Mouse (Mus musculus): ENCODE data around the gene 1810009A15Rik. TPM values are rescaled to one million over a fixed set of nuclear protein-coding genes. Genes with fewer than 3 reads are reported as not detected.
"Not testable (repeated sequence)": the region's sequence is repeated elsewhere in the genome, so short reads cannot be mapped to it uniquely, and the experiment has no call there.

The 1810009A15Rik gene
- polyA plus RNA-seq, 1 experiment from 2014 or later, result 35.4 TPM

DNA sequence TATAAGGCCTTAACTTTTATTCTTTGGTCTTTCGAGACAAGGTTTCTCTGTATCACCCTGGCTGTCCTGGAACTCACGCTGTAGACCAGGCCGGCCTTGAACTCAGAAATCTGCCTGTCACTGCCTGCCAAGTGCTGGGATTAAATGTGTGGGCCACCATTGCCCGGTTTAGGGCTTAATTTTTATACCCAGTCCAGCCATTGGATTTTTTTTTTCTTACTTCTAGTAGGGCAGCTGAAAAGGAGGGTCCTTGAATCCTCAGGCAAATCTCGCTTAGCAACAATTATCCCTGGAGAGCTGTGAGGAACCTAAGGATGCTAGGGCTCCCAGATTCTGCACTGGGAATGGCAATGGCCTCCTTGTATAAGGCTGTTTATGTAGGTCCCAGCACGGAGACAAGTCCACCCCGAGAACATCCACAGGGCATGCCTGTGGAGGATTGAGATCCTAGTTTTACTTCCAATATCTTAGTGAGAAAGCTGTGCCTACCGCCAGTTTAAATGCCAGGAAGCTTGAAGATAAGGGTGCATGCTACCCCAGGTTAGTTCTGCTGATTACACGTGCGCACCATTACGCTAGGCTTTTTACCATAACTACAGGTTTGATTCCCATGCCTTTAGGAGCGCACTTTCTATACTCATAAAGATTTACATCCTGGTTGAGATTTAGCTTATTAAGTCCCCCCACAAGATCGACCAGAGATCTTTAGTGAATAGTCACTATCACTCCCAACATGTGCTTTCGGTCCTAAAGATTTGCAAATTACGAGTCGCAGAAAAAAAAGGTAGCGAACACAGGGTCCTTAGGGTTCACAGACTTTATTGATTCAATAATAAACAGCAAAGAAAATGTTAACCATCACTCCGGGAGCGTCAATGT lies 829 bp upstream of the 1810009A15Rik start:
- peak overlapping the region; percentile 88; the same call in 1 of the 2 replicates for H3K27ac ChIP-seq (ENCODE audit: low read length)
- no peaks in the 10 kb centered on the region for H3K27me3 ChIP-seq (ENCODE audit: control insufficient read depth, insufficient read depth, low read depth, low read length)
- H3K4me1 ChIP-seq (ENCODE audit: control insufficient read depth, insufficient read depth, low read length), result peaks cover 19% of the 10 kb centered on the region
- H3K4me3 ChIP-seq (ENCODE audit: low read depth, low read length), result peak overlapping the region; percentile 71
- peak overlapping the region; percentile 90 for H3K4me2 ChIP-seq (ENCODE audit: low read length)
- no peak for ATAC-seq
- WGBS, result 16% methylated on average over 19 of the region's 19 CpGs
- H3K9me3 ChIP-seq (replicated peaks; ENCODE audit: control insufficient read depth, low read length, poor library complexity, severe bottlenecking), result no peaks in the 10 kb centered on the region
- no peaks in the 10 kb centered on the region for H3K36me3 ChIP-seq (ENCODE audit: control insufficient read depth, insufficient read depth, low read length)
- peak overlapping the region; percentile 70 for H3K9ac ChIP-seq (ENCODE audit: low read depth, low read length)

DNA sequence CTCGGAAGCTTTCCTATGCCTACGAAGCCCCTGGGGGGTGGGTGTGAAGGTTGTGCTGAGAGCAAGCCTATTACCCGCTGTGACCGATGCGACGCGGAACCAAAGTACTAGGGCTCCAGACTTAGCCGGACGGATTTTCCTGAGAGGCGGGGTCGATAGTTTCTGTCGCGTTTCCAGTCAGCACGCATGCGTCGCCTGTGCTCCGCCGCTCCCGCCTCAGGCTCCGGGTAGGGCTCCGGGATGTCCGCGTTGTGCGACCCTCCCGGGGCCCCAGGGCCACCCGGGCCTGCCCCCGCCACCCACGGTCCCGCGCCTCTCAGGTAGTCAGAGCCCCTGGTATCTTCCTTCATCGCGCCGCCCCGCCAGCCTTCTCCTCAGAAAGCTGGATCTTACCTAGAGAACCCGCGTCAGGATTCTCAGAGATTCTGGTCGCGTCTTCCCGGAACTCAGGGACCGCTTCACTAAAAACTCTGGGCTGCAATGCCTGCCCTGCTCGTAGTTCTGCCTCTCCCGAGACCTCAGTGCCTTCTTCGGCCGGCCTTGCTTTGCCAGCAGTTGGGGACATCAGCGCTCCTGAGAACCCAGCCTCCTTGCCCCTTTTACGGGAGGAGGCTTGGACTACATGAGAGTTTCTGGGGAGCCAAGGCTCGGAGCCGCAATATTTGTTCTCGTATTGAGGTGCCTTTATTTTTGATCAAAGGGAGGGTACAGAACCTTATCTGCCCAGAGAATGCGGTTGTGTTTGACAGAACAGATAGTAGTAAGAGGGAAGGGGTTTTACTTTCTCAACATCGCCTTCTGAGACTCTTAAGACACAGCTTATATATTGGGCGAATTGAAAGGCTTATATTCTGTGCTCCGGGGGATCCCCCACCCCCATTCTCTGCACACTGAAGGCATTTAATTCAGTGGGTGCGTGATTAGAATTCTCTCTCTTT lies 4.4 kb downstream of the 1810009A15Rik start, which contains the start of gene Ints5:
Gene Ints5, plus strand, starts transcription at position 177 of the 938 bp plus-strand sequence.
- H3K9me3 ChIP-seq (replicated peaks; ENCODE audit: control insufficient read depth, low read length, poor library complexity, severe bottlenecking), result no peaks in the 10 kb centered on the region
- peaks cover 6% of the 10 kb centered on the region; the same call in 1 of the 2 replicates for H3K36me3 ChIP-seq (ENCODE audit: control insufficient read depth, insufficient read depth, low read length)
- peak within 1 kb of the TSS; percentile 95 for H3K9ac ChIP-seq (ENCODE audit: low read depth, low read length)
- peak within 1 kb of the TSS; percentile 89 for H3K27ac ChIP-seq (ENCODE audit: low read length)
- 3% methylated on average over 53 of the region's 54 CpGs for WGBS
- H3K4me3 ChIP-seq (ENCODE audit: low read depth, low read length), result peak within 1 kb of the TSS; percentile 88
- no peaks in the 10 kb centered on the region for H3K27me3 ChIP-seq (ENCODE audit: control insufficient read depth, insufficient read depth, low read depth, low read length)
- peak; percentile 49 for ATAC-seq
- peaks cover 26% of the 10 kb centered on the region for H3K4me1 ChIP-seq (ENCODE audit: control insufficient read depth, insufficient read depth, low read length)
- peak within 1 kb of the TSS; percentile 90 for H3K4me2 ChIP-seq (ENCODE audit: low read length)

DNA sequence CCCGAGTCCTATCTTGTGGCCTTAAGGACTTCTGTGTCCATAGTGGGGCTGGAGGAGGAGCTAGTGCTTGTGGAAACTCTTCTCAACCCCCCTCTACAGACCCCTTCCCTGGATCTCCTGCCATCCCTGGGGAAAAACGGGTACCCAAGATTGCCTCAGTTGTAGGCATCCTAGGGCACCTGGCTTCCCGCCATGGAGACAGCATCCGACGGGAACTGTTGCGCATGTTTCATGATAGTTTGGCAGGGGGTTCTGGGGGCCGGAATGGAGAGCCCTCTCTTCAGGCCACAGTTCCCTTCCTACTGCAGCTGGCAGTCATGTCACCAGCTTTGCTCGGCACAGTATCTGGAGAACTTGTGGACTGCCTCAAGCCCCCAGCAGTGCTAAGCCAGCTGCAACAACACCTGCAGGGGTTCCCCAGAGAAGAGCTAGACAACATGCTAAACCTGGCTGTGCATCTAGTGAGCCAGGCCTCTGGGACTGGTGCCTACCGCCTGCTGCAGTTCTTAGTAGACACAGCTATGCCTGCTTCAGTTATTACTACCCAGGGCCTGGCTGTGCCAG lies 6.8 kb downstream of the 1810009A15Rik start:
- Histone ChIP-seq H3K9ac (ENCODE audit: low read depth, low read length) (no peak overlapping the region), H3K4me1 (ENCODE audit: control insufficient read depth, insufficient read depth, low read length) (peaks cover 27% of the 10 kb centered on the region), H3K4me2 (ENCODE audit: low read length) (no peak overlapping the region), H3K36me3 (ENCODE audit: control insufficient read depth, insufficient read depth, low read length) (peaks cover 6% of the 10 kb centered on the region; the same call in 1 of the 2 replicates), H3K9me3 (replicated peaks; ENCODE audit: control insufficient read depth, low read length, poor library complexity, severe bottlenecking) (no peaks in the 10 kb centered on the region), H3K27ac (ENCODE audit: low read length) (no peak overlapping the region), H3K4me3 (ENCODE audit: low read depth, low read length) (no peak overlapping the region), H3K27me3 (ENCODE audit: control insufficient read depth, insufficient read depth, low read depth, low read length) (no peaks in the 10 kb centered on the region)
- ATAC-seq, result no peak
- WGBS, result 91% methylated on average over 9 of the region's 9 CpGs

DNA sequence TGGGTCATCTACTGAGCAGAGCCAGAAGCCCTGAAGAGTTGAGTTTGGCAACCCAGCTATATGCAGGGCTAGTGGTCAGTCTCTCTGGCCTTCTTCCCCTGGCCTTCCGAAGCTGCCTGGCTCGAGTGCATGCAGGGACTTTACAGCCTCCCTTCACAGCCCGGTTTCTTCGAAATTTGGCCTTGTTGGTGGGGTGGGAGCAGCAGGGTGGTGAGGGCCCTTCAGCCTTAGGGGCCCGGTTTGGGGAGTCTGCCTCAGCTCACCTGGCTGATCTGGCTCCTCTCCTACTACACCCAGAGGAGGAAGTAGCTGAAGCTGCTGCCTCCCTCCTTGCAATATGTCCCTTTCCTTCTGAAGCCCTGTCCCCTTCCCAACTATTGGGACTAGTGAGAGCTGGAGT lies 7.6 kb downstream of the 1810009A15Rik start:
- peaks cover 27% of the 10 kb centered on the region for H3K4me1 ChIP-seq (ENCODE audit: control insufficient read depth, insufficient read depth, low read length)
- not testable (repeated sequence) for H3K27me3 ChIP-seq (ENCODE audit: control insufficient read depth, insufficient read depth, low read depth, low read length); H3K9ac ChIP-seq (ENCODE audit: low read depth, low read length); H3K36me3 ChIP-seq (ENCODE audit: control insufficient read depth, insufficient read depth, low read length); ATAC-seq; H3K4me3 ChIP-seq (ENCODE audit: low read depth, low read length); H3K4me2 ChIP-seq (ENCODE audit: low read length); H3K9me3 ChIP-seq (replicated peaks; ENCODE audit: control insufficient read depth, low read length, poor library complexity, severe bottlenecking); H3K27ac ChIP-seq (ENCODE audit: low read length)
- 83% methylated on average over 5 of the region's 5 CpGs for WGBS

DNA sequence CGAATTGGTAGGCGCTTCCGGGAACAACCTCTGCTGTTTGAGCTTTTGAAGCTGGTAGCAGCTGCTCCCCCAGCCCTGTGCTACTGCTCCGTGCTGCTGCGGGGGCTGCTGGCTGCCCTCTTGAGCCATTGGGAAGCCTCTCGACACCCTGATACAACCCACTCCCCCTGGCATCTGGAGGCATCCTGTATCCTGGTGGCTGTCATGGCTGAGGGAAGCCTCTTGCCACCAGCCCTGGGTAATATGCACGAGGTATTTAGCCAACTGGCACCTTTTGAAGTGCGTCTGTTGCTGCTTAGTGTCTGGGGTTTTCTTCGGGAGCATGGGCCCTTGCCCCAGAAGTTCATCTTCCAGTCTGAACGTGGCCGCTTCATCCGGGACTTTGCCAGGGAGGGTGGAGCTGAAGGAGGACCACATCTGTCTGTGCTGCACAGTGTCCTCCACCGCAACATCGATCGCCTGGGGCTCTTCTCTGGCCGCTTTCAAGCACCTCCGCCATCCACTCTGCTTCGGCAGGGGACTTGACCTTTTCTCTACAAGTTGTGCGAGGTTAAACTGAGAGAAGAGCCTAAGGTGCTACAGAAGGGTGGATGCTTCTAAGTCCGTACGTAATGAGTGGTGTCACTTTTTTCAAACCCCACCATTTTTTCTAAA lies 8.7 kb downstream of the 1810009A15Rik start:
- Histone ChIP-seq H3K4me1 (ENCODE audit: control insufficient read depth, insufficient read depth, low read length) (peaks cover 27% of the 10 kb centered on the region), H3K27ac (ENCODE audit: low read length) (peak overlapping the region; percentile 75)
- WGBS, result 21% methylated on average over 21 of the region's 21 CpGs

DNA sequence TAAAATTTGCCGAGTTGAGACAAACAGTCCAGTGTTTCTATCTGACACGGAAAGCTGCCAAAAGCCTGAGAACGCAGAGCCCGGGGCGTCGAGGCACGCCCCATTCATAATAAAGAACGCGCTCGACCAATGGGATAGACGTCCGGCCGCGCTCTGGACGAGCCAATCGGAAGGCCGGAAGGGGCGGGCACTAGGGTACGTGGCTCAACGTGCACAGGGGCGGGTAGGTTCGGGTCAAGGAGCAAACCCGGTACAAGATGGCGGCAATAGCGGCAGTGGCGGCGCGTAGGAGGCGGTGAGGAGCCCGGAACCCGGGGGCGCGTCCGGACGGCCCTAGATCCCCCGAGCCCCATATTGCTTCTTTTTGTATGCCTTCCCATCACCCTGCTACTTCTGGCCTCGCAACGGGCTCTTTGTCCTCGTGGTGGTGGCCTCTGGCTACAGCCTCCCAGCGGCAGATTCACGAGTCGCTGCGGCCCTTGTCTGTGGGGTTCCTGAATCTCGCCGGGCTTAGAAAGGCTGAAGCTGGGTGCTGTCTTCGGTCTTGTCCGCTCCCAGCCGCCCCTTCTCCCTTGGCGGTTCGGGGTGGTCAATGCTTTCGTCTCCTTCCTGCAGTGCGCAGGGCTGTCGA lies 9.3 kb downstream of the 1810009A15Rik start, which contains the start of gene Ganab:
Gene Ganab, plus strand, starts transcription at position 207 of the 631 bp plus-strand sequence.
- Histone ChIP-seq H3K9ac (ENCODE audit: low read depth, low read length) (peak within 1 kb of the TSS; percentile 88), H3K27ac (ENCODE audit: low read length) (peak within 1 kb of the TSS; percentile 91), H3K4me1 (ENCODE audit: control insufficient read depth, insufficient read depth, low read length) (peaks cover 27% of the 10 kb centered on the region), H3K4me3 (ENCODE audit: low read depth, low read length) (peak within 1 kb of the TSS; percentile 71), H3K36me3 (ENCODE audit: control insufficient read depth, insufficient read depth, low read length) (peaks cover 10% of the 10 kb centered on the region), H3K27me3 (ENCODE audit: control insufficient read depth, insufficient read depth, low read depth, low read length) (no peaks in the 10 kb centered on the region), H3K9me3 (replicated peaks; ENCODE audit: control insufficient read depth, low read length, poor library complexity, severe bottlenecking) (no peaks in the 10 kb centered on the region), H3K4me2 (ENCODE audit: low read length) (peak within 1 kb of the TSS; percentile 84)
- peak; percentile 99 for ATAC-seq
- 1% methylated on average over 53 of the region's 53 CpGs for whole genome bisulfite sequencing

More for the DNA sequence above, 8.7 kb downstream of the 1810009A15Rik start:
- H3K9me3 ChIP-seq (replicated peaks; ENCODE audit: control insufficient read depth, low read length, poor library complexity, severe bottlenecking); H3K27me3 ChIP-seq (ENCODE audit: control insufficient read depth, insufficient read depth, low read depth, low read length); H3K36me3 ChIP-seq (ENCODE audit: control insufficient read depth, insufficient read depth, low read length): not testable (repeated sequence)
- Histone ChIP-seq H3K9ac (ENCODE audit: low read depth, low read length) (peak overlapping the region; percentile 57), H3K4me2 (ENCODE audit: low read length) (peak overlapping the region; percentile 84), H3K4me3 (ENCODE audit: low read depth, low read length) (peak overlapping the region; percentile 71)
- peak; percentile 60 for ATAC-seq

DNA sequence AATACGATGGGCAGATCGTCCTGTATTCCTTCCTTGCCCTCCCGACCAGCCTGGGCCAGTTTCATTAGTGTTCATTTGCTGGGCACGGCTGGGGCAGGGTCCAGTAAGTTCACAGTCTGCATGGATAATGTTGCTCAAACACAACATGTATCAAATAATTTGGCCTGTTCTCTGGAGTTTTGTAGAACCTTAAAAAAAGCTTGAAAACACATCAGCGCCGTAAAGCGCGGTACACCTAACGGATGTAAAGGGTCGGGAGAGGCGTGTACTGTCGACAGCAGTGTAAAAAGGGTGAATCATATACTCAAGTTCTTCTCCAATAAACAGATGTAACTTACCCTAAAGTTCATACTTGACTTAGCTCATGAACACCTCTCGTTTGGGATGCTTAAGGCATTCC lies 9.9 kb downstream of the 1810009A15Rik start:
- Histone ChIP-seq H3K4me2 (ENCODE audit: low read length) (peak overlapping the region; percentile 84), H3K4me3 (ENCODE audit: low read depth, low read length) (peak overlapping the region; percentile 71), H3K9ac (ENCODE audit: low read depth, low read length) (peak overlapping the region; percentile 88), H3K36me3 (ENCODE audit: control insufficient read depth, insufficient read depth, low read length) (peaks cover 15% of the 10 kb centered on the region), H3K27ac (ENCODE audit: low read length) (peak overlapping the region; percentile 91), H3K4me1 (ENCODE audit: control insufficient read depth, insufficient read depth, low read length) (peaks cover 23% of the 10 kb centered on the region), H3K27me3 (ENCODE audit: control insufficient read depth, insufficient read depth, low read depth, low read length) (no peaks in the 10 kb centered on the region), H3K9me3 (replicated peaks; ENCODE audit: control insufficient read depth, low read length, poor library complexity, severe bottlenecking) (no peaks in the 10 kb centered on the region)
- ATAC-seq, result no peak
- 14% methylated on average over 13 of the region's 13 CpGs for WGBS

DNA sequence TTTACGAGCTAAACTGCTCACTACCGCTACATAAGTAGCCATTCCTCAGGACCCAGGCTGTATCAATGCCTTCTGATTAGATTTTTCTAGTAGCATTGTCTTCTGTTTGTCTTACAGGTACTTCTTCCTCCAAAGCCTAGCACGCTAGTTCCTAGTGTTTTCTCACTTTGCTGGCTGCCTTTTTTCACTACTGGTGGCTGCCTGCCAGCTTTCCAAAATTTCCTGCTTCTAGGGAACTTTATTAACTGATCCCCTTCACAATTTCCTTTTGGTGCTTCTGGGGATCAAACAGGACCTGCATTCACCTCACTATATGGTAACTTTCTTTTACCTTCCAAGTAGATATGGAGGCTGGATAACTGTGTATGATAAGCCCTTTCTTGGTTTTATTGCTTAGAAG lies 10.4 kb downstream of the 1810009A15Rik start:
- H3K4me1 ChIP-seq (ENCODE audit: control insufficient read depth, insufficient read depth, low read length), result peaks cover 18% of the 10 kb centered on the region
- peak overlapping the region; percentile 88 for H3K9ac ChIP-seq (ENCODE audit: low read depth, low read length)
- no peak for ATAC-seq
- H3K4me3 ChIP-seq (ENCODE audit: low read depth, low read length), result peak overlapping the region; percentile 71
- peak overlapping the region; percentile 84 for H3K4me2 ChIP-seq (ENCODE audit: low read length)
- WGBS, result 63% methylated on average over 3 of the region's 3 CpGs
- H3K27me3 ChIP-seq (ENCODE audit: control insufficient read depth, insufficient read depth, low read depth, low read length), result no peaks in the 10 kb centered on the region
- peaks cover 15% of the 10 kb centered on the region for H3K36me3 ChIP-seq (ENCODE audit: control insufficient read depth, insufficient read depth, low read length)
- H3K9me3 ChIP-seq (replicated peaks; ENCODE audit: control insufficient read depth, low read length, poor library complexity, severe bottlenecking), result no peaks in the 10 kb centered on the region
- H3K27ac ChIP-seq (ENCODE audit: low read length), result no peak overlapping the region
